Mouse (Mus musculus) heart, adult 2 months (tissue): ENCODE data around the gene Morn1. TPM values are rescaled to one million over a fixed set of nuclear protein-coding genes. Genes with fewer than 3 reads are reported as not detected.

ENCODE experiments used
- DNase-seq, 2 experiments: peaks; one replicate each; pipeline ENCODE4 v3.0.0; 2021
- H3K27ac ChIP-seq: fragments of 200-600 bp; 2 replicates; pipeline ENCODE4 v1.8.1; 2022
- H3K27me3 ChIP-seq: fragments of 200-500 bp; 2 replicates; pipeline ENCODE4 v1.6.1; 2012; ENCODE audit warnings: mild to moderate bottlenecking, low read length, inconsistent platforms, mixed read lengths; ENCODE audit not compliant: control insufficient read depth, insufficient read depth
- H3K36me3 ChIP-seq: fragments of 200-500 bp; 2 replicates; pipeline ENCODE4 v1.6.1; 2012; ENCODE audit warnings: low read length, inconsistent platforms; ENCODE audit not compliant: control insufficient read depth, insufficient read depth
- H3K4me1 ChIP-seq: fragments of 200-500 bp; 2 replicates; pipeline ENCODE4 v1.6.1; 2011; ENCODE audit warnings: low read length; ENCODE audit not compliant: control insufficient read depth, insufficient read depth
- H3K4me3 ChIP-seq: fragments of 200-600 bp; 2 replicates; pipeline ENCODE4 v1.8.1; 2022
- H3K79me2 ChIP-seq: fragments of 200-500 bp; replicated peaks from 2 replicates; pipeline ENCODE4 v1.6.1; 2012; ENCODE audit warnings: mild to moderate bottlenecking, inconsistent platforms, low read length, moderate library complexity, mixed read lengths; ENCODE audit not compliant: control insufficient read depth, insufficient read depth
- H3K9ac ChIP-seq: fragments of 200-500 bp; 2 replicates; pipeline ENCODE4 v1.6.1; 2012; ENCODE audit warnings: low read depth, mild to moderate bottlenecking, control low read depth, inconsistent platforms, low read length, mixed read lengths
- CTCF ChIP-seq: fragments of 200-600 bp; IDR thresholded peaks from 2 replicates; pipeline ENCODE4 v1.8.1; 2022; ENCODE audit warnings: antibody characterized with exemption, mild to moderate bottlenecking, moderate library complexity
- EP300 ChIP-seq: fragments of 200-500 bp; IDR thresholded peaks from 2 replicates; pipeline ENCODE4 v1.6.1; 2011; ENCODE audit warnings: low read depth, low read length, control low read depth; ENCODE audit not compliant: insufficient read depth
- POLR2A ChIP-seq: fragments of 200-500 bp; IDR thresholded peaks from 2 replicates; pipeline ENCODE4 v1.6.1; 2011; ENCODE audit warnings: mild to moderate bottlenecking, low read depth, low read length, control low read depth; ENCODE audit not compliant: insufficient read depth
- WGBS: fragments of 180-500 bp; shearing (Covaris S2); methylation state at CpG from one replicate; pipeline ENCODE4 v1.1.7; 2018; 5-methylcytosine and 5-hydroxymethylcytosine counted together
- intact Hi-C: fragments of 180-260 bp; cut with DNase I; formaldehyde crosslinking; loops from one replicate; pipeline ENCODE4 v1.15.1; 2025
- polyA plus RNA-seq: library from polyadenylated mRNA; depleted of rRNA; stranded (reverse); fragments of >200 nt; gene quantifications from 2 replicates; pipeline ENCODE4 v1.2.3, GENCODE M21; 2012
- total RNA-seq, 2 experiments: library from RNA; stranded (reverse); gene quantifications; 2 replicates each; pipeline ENCODE4 v1.2.3; 2021

The Morn1 gene
- total and polyA plus RNA-seq, 3 experiments = 1.1 to 2.5 (median 1.3) TPM

DNA sequence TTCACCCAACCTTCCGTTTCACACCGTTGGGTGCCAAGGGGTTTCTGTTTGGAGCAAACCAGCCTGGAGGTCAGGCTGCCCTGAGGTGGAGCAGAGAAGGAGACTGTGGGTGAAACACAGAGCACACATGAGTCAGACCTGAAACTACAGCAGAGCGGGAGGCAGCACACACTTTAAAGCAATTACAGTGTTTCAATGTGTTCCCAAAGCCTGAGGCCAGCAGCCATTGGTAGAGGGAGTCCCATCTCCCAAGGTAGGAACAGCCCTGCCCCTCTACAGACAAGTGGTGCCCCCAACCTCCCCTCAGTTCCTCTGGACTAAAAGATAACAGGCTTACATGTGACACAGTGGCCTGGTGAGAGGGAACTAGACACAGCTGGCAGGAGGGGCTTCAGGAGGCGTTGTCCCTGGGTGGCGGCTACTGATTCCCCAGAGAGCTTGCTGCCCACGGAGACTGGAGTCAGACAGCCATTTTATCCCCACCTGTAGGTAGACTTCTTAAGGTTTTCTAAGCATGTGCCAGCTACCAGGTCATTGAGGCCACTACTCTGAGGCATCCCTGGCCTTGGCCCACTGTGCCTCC lies 31.1 kb downstream of the Morn1 start:
- Histone ChIP-seq H3K27me3 (no peaks in the 10 kb centered on the region), H3K36me3 (no peaks in the 10 kb centered on the region), H3K79me2 (no peaks in the 10 kb centered on the region), H3K9ac (no peak overlapping the region), H3K27ac (no peak overlapping the region), H3K4me1 (no peaks in the 10 kb centered on the region), H3K4me3 (no peak overlapping the region)
- intact Hi-C loops = no loop called here
- no peak for DNase-seq
- TF ChIP-seq CTCF (no peak), EP300 (no peak), POLR2A (no peak)
- whole genome bisulfite sequencing = 82% methylated on average over 6 of the region's 6 CpGs

DNA sequence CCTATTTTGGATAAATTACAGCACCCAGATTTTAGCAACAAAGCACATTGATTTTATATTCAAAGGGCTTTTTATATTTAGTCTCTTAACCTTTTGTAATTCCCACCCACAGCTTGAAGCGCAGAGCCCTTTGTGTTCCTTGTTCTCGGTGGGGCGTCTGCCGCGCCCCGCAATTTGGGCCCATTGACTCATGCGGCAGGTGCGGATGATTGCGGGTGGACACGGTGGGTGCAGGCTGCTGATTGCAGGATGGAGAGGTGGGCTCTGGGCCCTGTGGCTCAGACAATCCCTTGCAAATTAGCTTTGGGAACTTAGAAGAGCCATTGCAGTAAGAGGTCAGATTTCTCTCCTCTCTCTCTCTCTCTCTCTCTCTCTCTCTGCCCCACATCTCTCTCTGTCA lies 31.9 kb downstream of the Morn1 start:
- no peak overlapping the region for H3K9ac ChIP-seq
- WGBS = 96% methylated on average over 10 of the region's 10 CpGs
- no peak overlapping the region for H3K4me3 ChIP-seq
- intact Hi-C loops = no loop called here
- H3K27me3 ChIP-seq = no peaks in the 10 kb centered on the region
- H3K27ac ChIP-seq = no peak overlapping the region
- DNase-seq = no peak
- TF ChIP-seq POLR2A (no peak), CTCF (no peak), EP300 (no peak)
- no peaks in the 10 kb centered on the region for H3K36me3 ChIP-seq
- no peaks in the 10 kb centered on the region for H3K79me2 ChIP-seq
- no peaks in the 10 kb centered on the region for H3K4me1 ChIP-seq

DNA sequence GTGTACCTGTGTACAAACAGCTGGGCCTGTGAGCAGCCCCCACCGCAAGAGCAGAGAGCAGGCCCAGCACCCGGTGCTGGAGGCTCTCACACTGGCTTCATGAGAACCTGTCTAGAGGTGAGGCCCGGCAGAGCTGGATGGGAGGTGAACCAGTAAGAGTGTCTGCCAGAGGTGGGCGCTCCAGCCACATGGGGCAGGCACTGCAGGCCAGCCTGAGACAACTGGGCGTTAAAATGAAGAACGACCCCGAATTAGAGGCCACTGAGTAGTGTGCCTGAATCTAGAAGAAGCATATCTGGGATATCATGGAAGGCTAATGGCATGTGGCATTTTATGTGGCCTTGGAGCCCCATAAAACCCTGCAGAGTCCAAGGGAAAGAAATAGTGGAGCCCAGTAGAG lies 33.7 kb downstream of the Morn1 start:
- no peaks in the 10 kb centered on the region for H3K79me2 ChIP-seq
- H3K9ac ChIP-seq = no peak overlapping the region
- H3K4me1 ChIP-seq = no peaks in the 10 kb centered on the region
- H3K27ac ChIP-seq = no peak overlapping the region
- intact Hi-C loops = no loop called here
- no peaks in the 10 kb centered on the region for H3K36me3 ChIP-seq
- TF ChIP-seq EP300 (no peak), CTCF (peak; percentile 31), POLR2A (no peak)
- H3K4me3 ChIP-seq = no peak overlapping the region
- WGBS = 88% methylated on average over 7 of the region's 7 CpGs
- H3K27me3 ChIP-seq = no peaks in the 10 kb centered on the region
- no peak for DNase-seq

DNA sequence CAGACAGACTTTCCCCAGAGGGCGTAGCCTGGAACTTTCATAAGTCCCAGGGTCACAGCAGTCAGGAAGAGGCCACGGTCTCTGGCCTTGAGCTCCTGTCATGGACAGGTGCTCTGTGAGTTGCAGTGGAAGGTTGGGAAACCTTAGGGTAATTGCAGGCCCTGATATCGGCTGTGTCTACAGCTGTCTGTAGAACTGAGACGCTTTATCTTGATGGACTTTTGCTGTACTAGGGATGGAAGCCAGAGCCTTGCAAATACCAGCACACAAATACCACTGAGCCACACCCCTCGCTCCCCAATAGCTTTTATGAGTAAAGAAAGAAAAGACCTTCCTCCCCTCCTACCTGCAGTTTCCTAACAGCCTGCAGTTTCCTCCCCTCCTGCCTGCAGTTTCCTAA lies 34.2 kb downstream of the Morn1 start:
- intact Hi-C loops = no loop called here
- Histone ChIP-seq H3K4me3 (no peak overlapping the region), H3K9ac (no peak overlapping the region), H3K27ac (no peak overlapping the region), H3K27me3 (no peaks in the 10 kb centered on the region), H3K4me1 (no peaks in the 10 kb centered on the region), H3K79me2 (no peaks in the 10 kb centered on the region), H3K36me3 (no peaks in the 10 kb centered on the region)
- 81% methylated on average over 5 of the region's 5 CpGs for WGBS
- TF ChIP-seq POLR2A (no peak), CTCF (no peak), EP300 (no peak)
- DNase-seq = no peak

DNA sequence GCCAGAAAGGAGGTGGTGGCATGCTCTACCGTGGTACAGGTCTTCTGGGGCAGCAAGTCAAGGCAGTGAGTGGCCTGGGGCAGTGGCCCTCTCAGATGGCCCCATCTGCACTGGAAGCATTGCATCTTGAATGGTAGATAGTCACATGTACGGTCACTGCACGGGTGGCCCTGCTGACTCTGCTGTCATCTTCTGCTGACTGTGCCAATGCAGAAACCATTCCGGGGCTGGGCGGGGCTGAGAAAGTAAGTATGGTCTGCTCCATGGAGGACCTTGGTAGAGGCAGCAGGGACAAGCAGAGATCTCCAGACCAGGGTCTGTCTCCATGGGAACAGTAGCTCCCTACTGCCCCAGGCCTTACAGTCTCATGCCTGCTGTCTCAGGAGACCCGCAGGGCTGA lies 34.8 kb downstream of the Morn1 start:
- TF ChIP-seq EP300 (no peak), POLR2A (no peak), CTCF (no peak)
- H3K27ac ChIP-seq = no peak overlapping the region
- H3K4me1 ChIP-seq = no peaks in the 10 kb centered on the region
- no peaks in the 10 kb centered on the region for H3K79me2 ChIP-seq
- no peak overlapping the region for H3K9ac ChIP-seq
- peak in 1 of 2 experiments; percentile 49 for DNase-seq
- intact Hi-C loops = no loop called here
- H3K36me3 ChIP-seq = no peaks in the 10 kb centered on the region
- WGBS = 78% methylated on average over 6 of the region's 6 CpGs
- H3K4me3 ChIP-seq = no peak overlapping the region
- H3K27me3 ChIP-seq = no peaks in the 10 kb centered on the region

DNA sequence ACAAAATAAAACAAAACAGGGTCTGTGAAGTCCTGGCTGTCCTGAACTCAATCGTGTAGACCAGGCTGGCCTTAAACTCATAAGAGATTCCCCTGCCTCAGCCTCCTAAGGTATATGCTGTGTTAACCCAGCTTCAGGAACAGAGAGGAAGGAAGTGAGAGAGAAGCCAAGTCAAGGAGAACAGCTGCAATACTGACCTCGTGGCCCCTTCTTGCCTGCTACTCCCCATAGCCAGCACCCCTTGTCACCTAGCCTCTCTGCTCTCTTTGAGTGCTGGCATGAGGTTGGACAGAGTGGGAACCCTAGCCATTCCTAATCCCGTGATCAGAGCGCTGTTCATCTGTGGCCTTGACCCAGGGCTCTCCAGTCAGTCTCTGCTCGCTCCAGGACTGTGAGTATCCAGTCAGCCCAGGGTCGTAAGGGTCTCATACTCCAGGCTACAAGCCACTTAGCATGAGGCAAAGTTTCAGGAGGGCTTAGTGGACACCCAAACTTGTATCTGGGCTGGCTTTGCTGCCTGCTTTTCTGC lies 35.6 kb downstream of the Morn1 start:
- H3K79me2 ChIP-seq = no peaks in the 10 kb centered on the region
- H3K36me3 ChIP-seq = no peaks in the 10 kb centered on the region
- intact Hi-C loops = no loop called here
- H3K9ac ChIP-seq = no peak overlapping the region
- 76% methylated on average over 6 of the region's 6 CpGs for WGBS
- no peak overlapping the region for H3K4me3 ChIP-seq
- no peaks in the 10 kb centered on the region for H3K27me3 ChIP-seq
- H3K27ac ChIP-seq = peak overlapping the region; percentile 23
- no peak for DNase-seq
- no peak for TF ChIP-seq EP300
- H3K4me1 ChIP-seq = no peaks in the 10 kb centered on the region
